18 mouse cellular contexts compared by ENCODE assay signal in the genomic region with DNA sequence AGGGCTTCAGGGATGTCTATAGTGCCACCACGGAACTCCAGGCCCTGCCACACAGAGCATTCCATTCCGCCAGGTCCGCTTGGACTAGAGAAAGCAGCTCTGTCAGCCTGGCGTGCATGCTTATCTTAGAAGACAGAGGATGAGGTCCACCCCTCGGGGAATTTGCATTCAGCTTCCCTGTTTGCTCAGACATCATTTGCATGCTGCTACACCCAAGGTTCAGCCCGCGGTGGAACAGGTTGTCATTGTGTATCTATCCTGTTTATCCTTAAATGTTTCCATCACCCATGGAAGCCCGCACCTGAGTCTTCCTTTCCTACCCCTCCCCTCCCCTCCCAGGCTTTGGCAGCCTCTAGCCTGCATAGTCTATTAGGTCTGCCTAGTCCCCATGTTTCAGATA. TPM values are rescaled to one million over a fixed set of nuclear protein-coding genes. Genes with fewer than 3 reads are reported as not detected.
DNase-seq lines count a peak whose midpoint lies in the region; ATAC-seq and TF ChIP-seq lines count a peak whose summit lies in the region.
"Had no signal": no experiment of that assay in that cellular context is flagged by ENCODE, and none has a peak within 500 bp of the region (broad histone marks: within the 10 kb centered on the region; RNA-seq: fewer than 3 reads in every experiment).

No protein-coding gene starts in this region.

- WGBS in heart, embryonic 13.5 days = 35% methylated on average over 8 of the region's 8 CpGs
- WGBS in large intestine, adult 2 months = 26% methylated on average over 8 of the region's 8 CpGs
- 70% methylated on average over 8 of the region's 8 CpGs for WGBS in kidney, embryonic 15.5 days

- in situ Hi-C loops in ES-E14 (cut with MboI; ENCODE audit: low sequenced_read_pairs in 2 of 2, unreplicated experiment in 2 of 2) = no loop called here

- H3K4me2 ChIP-seq in heart, embryonic 13.5 days = no peak overlapping the region
- H3K4me2 ChIP-seq in kidney, embryonic 15.5 days = no peak overlapping the region
- H3K4me2 ChIP-seq: hindbrain, embryonic 14.5 days; limb, embryonic 15.5 days; neural tube, embryonic 13.5 days had no signal

- 0 out of 2 replicates have a peak overlapping the region, but pooled peaks have one; percentile 20 for H3K27ac ChIP-seq in heart, embryonic 13.5 days (replicated peaks)
- H3K27ac ChIP-seq in ES-E14 (ENCODE audit: insufficient read depth, low read depth, low read length, poor library complexity, severe bottlenecking) = peak overlapping the region; percentile 67; the same call in 1 of the 2 replicates
- no peak overlapping the region for H3K27ac ChIP-seq in kidney, embryonic 15.5 days
- H3K27ac ChIP-seq: layer of hippocampus, adult 2 months; limb, embryonic 15.5 days had no signal

- no peak for ATAC-seq in heart, embryonic 13.5 days (ENCODE audit: extremely low read depth, insufficient number of reproducible peaks, low FRiP score, low TSS enrichment)
- ATAC-seq in kidney, embryonic 15.5 days (replicated peaks; ENCODE audit: low FRiP score) = no peak
- ATAC-seq: forebrain, postnatal 0 days; liver, postnatal 0 days had no signal

- H3K36me3 ChIP-seq in heart, embryonic 13.5 days = peaks cover 7% of the 10 kb centered on the region; the same call in 1 of the 2 replicates
- no peaks in the 10 kb centered on the region for H3K36me3 ChIP-seq in ES-E14 (ENCODE audit: control insufficient read depth, insufficient read depth, low read length, poor library complexity, severe bottlenecking)
- peaks cover 13% of the 10 kb centered on the region for H3K36me3 ChIP-seq in kidney, embryonic 15.5 days

- no peak overlapping the region for H3K4me3 ChIP-seq in heart, embryonic 13.5 days
- no peak overlapping the region for H3K4me3 ChIP-seq in ES-E14 (ENCODE audit: insufficient read depth in 1 of 2, low read depth in 1 of 2, low read length in 2 of 2, poor library complexity in 1 of 2, severe bottlenecking in 1 of 2)
- no peak overlapping the region for H3K4me3 ChIP-seq in kidney, embryonic 15.5 days (replicated peaks)
- H3K4me3 ChIP-seq: layer of hippocampus, adult 2 months; limb, embryonic 15.5 days; neural tube, embryonic 13.5 days had no signal

- H3K4me1 ChIP-seq in heart, embryonic 13.5 days = peaks cover 50% of the 10 kb centered on the region
- peaks cover 3 to 51% of the 10 kb centered on the region in 2 experiments; a peak in 3 of 4 replicates for H3K4me1 ChIP-seq in ES-E14 (ENCODE audit: control insufficient read depth in 2 of 2, insufficient read depth in 2 of 2, low read length in 2 of 2, poor library complexity in 1 of 2)
- H3K4me1 ChIP-seq in kidney, embryonic 15.5 days = peaks cover 47% of the 10 kb centered on the region

- H3K9ac ChIP-seq in heart, embryonic 13.5 days = no peak overlapping the region
- H3K9ac ChIP-seq in ES-E14 (ENCODE audit: insufficient read depth, low read depth, low read length, poor library complexity, severe bottlenecking) = peak overlapping the region; percentile 5; the same call in 1 of the 2 replicates
- H3K9ac ChIP-seq in kidney, embryonic 15.5 days = no peak overlapping the region
- H3K9ac ChIP-seq: forebrain, postnatal 0 days; hindbrain, embryonic 14.5 days; limb, embryonic 15.5 days; liver, postnatal 0 days had no signal

- no peaks in the 10 kb centered on the region; the same call in 1 of the 2 replicates for H3K27me3 ChIP-seq in heart, embryonic 13.5 days (replicated peaks)
- H3K27me3 ChIP-seq in kidney, embryonic 15.5 days = 0 out of 2 replicates have a peak, but pooled peaks cover 7% of the 10 kb centered on the region
- H3K27me3 ChIP-seq: limb, embryonic 15.5 days; neural tube, embryonic 13.5 days had no signal

- no peak for DNase-seq in heart, adult 11 months
- DNase-seq in A20 (ENCODE audit: low read depth, low spot score) = peak; percentile 50
- peak; percentile 63 for DNase-seq in ES-E14 (ENCODE audit: low read depth, low spot score)
- peak; percentile 80 for DNase-seq in large intestine, adult 2 months (ENCODE audit: low read depth, low spot score)
- DNase-seq in cerebellum, adult 11 months = no peak
- DNase-seq in kidney, adult 11 months = no peak
- DNase-seq: cerebellum, postnatal 14 days; forebrain, postnatal 0 days; gastrocnemius, postnatal 36 days; liver, postnatal 0 days; thymus, postnatal 4 days had no signal

- peaks cover 12% of the 10 kb centered on the region for H3K9me3 ChIP-seq in heart, embryonic 13.5 days
- H3K9me3 ChIP-seq in ES-E14 (ENCODE audit: control insufficient read depth, insufficient read depth, low read depth, low read length) = no peaks in the 10 kb centered on the region
- peaks cover 8% of the 10 kb centered on the region; the same call in 1 of the 2 replicates for H3K9me3 ChIP-seq in kidney, embryonic 15.5 days (replicated peaks)
- H3K9me3 ChIP-seq: limb, embryonic 15.5 days had no signal

TF ChIP-seq in ES-E14, 5 proteins besides CTCF, POLR2A, EP300 and RAD21:
- no peak for TF ChIP-seq MAFK (IDR thresholded peaks at IDR 0.05; ENCODE audit: insufficient read depth, low read depth, low read length)
- no peak for TF ChIP-seq HCFC1 (IDR thresholded peaks at IDR 0.05; ENCODE audit: borderline replicate concordance, insufficient read depth, low read length)
- no peak for TF ChIP-seq CHD2 (IDR thresholded peaks at IDR 0.05; ENCODE audit: low read depth, low read length)
- no peak for TF ChIP-seq ZNF384 (IDR thresholded peaks at IDR 0.05; ENCODE audit: low read depth, low read length)
- TF ChIP-seq ZC3H11A (IDR thresholded peaks at IDR 0.05; ENCODE audit: borderline replicate concordance, low read depth, low read length) = no peak

RNA-seq across cellular contexts. Expression of a gene that starts 38.8 kb away (rescaled TPM):
- polyA plus RNA-seq in heart, embryonic 13.5 days (2015; fragmentation: Nextera tagmentation; extraction: Ambion mirVana) = 7.3 TPM in 2 replicates
- 3.9 and 6.9 TPM in 2 replicates for total RNA-seq in ES-E14 (2012; rRNA removed)
- polyA plus RNA-seq in large intestine, adult 2 months (2012; rRNA removed) = 295 and 341 TPM in 2 replicates
- polyA plus RNA-seq in kidney, embryonic 15.5 days (2015; fragmentation: Nextera tagmentation; extraction: Ambion mirVana) = 27.6 and 34.9 TPM in 2 replicates
- total RNA-seq: monocyte, adult 5-6 weeks had no signal

Comparison
In these comparisons a context has a peak if more than half of its experiments do, and no peak if none do; other contexts are left out.
1. DNase-seq: peak in A20 (single experiment), ES-E14 (single experiment) and large intestine, adult 2 months (single experiment); none in heart, adult 11 months (single experiment), cerebellum, adult 11 months (single experiment) and kidney, adult 11 months (single experiment).